ENCODE assay signal across 12 mouse cellular contexts in the genomic region with DNA sequence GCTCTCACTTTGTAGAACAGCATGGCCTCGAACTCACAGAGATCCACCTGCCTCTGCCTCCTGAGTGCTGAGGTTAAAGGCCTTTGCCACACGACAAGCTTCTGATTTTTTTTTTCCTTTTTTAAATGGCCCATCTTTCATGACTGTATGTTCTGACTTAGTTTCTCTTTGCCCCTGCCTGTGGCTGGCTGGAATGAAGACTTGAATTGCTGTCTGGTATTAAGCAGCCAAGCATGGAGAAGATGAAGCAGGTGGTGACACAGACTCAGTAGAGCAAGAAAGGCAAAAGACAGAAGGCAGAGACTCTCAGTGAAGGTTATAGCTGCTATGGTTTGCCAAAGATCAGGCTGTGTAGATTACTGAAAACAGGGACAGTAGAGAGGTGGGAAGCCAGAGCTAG.
"Had no signal": no experiment of that assay in that cellular context is flagged by ENCODE, and none has a peak within 500 bp of the region (broad histone marks: within the 10 kb centered on the region; RNA-seq: fewer than 3 reads in every experiment).

No protein-coding gene starts in this region.

- DNase-seq: left cerebral cortex, postnatal 4 days; liver; liver, embryonic 13.5 days; liver, postnatal 0 days; lung, adult 18-20 months; lung, adult 2 months; lung, embryonic 14.5 days; lung, postnatal 10 days; lung, postnatal 14 days; lung, postnatal 36 days; lung, postnatal 4 days; midbrain, embryonic 14.5 days had no signal
